ENCODE assay signal across 14 mouse cellular contexts in the genomic region with DNA sequence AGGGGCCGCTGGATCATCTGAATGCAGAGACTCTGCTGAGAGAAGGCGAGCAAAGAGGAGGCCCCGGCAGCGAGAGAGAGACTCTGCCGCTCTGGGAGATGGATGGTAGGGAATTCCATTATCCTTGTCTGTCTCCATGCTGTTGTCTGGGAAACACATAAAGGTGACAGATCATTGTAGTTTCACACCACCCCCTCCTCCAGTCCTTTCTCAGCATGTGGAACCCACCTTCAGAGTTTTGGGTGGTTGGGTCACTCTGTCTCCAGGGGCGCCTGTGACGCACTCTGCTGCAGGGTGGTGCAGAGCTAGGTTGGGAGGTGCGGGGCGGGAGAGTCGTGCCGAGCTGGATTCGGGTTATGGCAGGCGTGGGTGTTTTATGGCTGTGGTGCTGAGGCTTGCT.
DNase-seq lines count a peak whose midpoint lies in the region; ATAC-seq lines count a peak whose summit lies in the region.
"Had no signal": no experiment of that assay in that cellular context is flagged by ENCODE, and none has a peak within 500 bp of the region (broad histone marks: within the 10 kb centered on the region; RNA-seq: fewer than 3 reads in every experiment).

No protein-coding gene starts in this region.

- H3K27ac ChIP-seq in hindbrain, embryonic 12.5 days: peak overlapping the region; percentile 52
- H3K27ac ChIP-seq: heart, embryonic 13.5 days; kidney, postnatal 0 days had no signal

- DNase-seq in frontal cortex, adult 2 months (ENCODE audit: extremely low spot score in 1 of 2, low spot score in 1 of 2): peak; percentile 33 to 69
- no peak for DNase-seq in frontal cortex, postnatal 10 days (ENCODE audit: low spot score in 2 of 2)
- DNase-seq in 3134 (ENCODE audit: extremely low read depth, insufficient read length, low spot score): peak; percentile 4
- peak; percentile 15 to 50 for DNase-seq in left cerebral cortex, adult 9 months (ENCODE audit: low spot score in 2 of 2)
- no peak for DNase-seq in cerebellum, postnatal 36 days
- no peak for DNase-seq in gastrocnemius, adult 8-10 months (ENCODE audit: low spot score in 2 of 2)
- DNase-seq in kidney, adult 18-20 months: no peak
- DNase-seq: adrenal gland, postnatal 14 days; gastrocnemius, postnatal 10 days; lung, adult 18-20 months; thymus, postnatal 25 days had no signal

- H3K27me3 ChIP-seq in hindbrain, embryonic 12.5 days: no peaks in the 10 kb centered on the region
- H3K27me3 ChIP-seq: heart, embryonic 13.5 days had no signal

- no peak overlapping the region for H3K4me3 ChIP-seq in hindbrain, embryonic 12.5 days
- H3K4me3 ChIP-seq: heart, embryonic 13.5 days had no signal

- peak; percentile 66; the same call in 1 of the 2 replicates for ATAC-seq in hindbrain, embryonic 12.5 days (ENCODE audit: low FRiP score)

- H3K9me3 ChIP-seq in hindbrain, embryonic 12.5 days (replicated peaks): no peaks in the 10 kb centered on the region
- H3K9me3 ChIP-seq: heart, embryonic 13.5 days had no signal

- WGBS in hindbrain, embryonic 12.5 days: 23% methylated on average over 13 of the region's 13 CpGs

- peaks cover 11% of the 10 kb centered on the region for H3K4me1 ChIP-seq in hindbrain, embryonic 12.5 days
- H3K4me1 ChIP-seq: heart, embryonic 13.5 days had no signal

- no peaks in the 10 kb centered on the region for H3K36me3 ChIP-seq in hindbrain, embryonic 12.5 days
- H3K36me3 ChIP-seq: heart, embryonic 13.5 days had no signal

- H3K4me2 ChIP-seq in hindbrain, embryonic 12.5 days (replicated peaks): no peak overlapping the region
- H3K4me2 ChIP-seq: heart, embryonic 13.5 days had no signal

- H3K9ac ChIP-seq in hindbrain, embryonic 12.5 days: no peak overlapping the region
- H3K9ac ChIP-seq: heart, embryonic 13.5 days had no signal

Comparison
In these comparisons a context has a peak if more than half of its experiments do, and no peak if none do; other contexts are left out.
1. DNase-seq: peak in frontal cortex, adult 2 months (2 of 2), 3134 (single experiment) and left cerebral cortex, adult 9 months (2 of 2); none in frontal cortex, postnatal 10 days (0 of 2), cerebellum, postnatal 36 days (0 of 2), gastrocnemius, adult 8-10 months (0 of 2) and kidney, adult 18-20 months (single experiment).